Mouse (Mus musculus) kidney, adult 2 months (tissue): ENCODE results near the gene Zbtb20. TPM values are rescaled to one million over a fixed set of nuclear protein-coding genes. Genes with fewer than 3 reads are reported as not detected.

Experiments used
- DNase-seq: peaks from one replicate; pipeline ENCODE4 v3.0.0; 2021
- H3K27ac ChIP-seq: fragments of 200-500 bp; 2 replicates; pipeline ENCODE4 v1.5.1; 2012; ENCODE audit warnings: low read depth, low read length, control low read depth, inconsistent platforms; ENCODE audit not compliant: insufficient read depth
- H3K27me3 ChIP-seq: fragments of 200-500 bp; replicated peaks from 2 replicates; pipeline ENCODE4 v1.6.1; 2012; ENCODE audit warnings: mild to moderate bottlenecking, moderate library complexity, low read length, inconsistent platforms; ENCODE audit not compliant: control insufficient read depth, insufficient read depth
- H3K36me3 ChIP-seq: fragments of 200-500 bp; 2 replicates; pipeline ENCODE4 v1.6.1; 2012; ENCODE audit warnings: mild to moderate bottlenecking, moderate library complexity, low read length, inconsistent platforms; ENCODE audit not compliant: control insufficient read depth, insufficient read depth
- H3K4me1 ChIP-seq: fragments of 200-500 bp; 2 replicates; pipeline ENCODE4 v1.6.1; 2011; ENCODE audit warnings: low read length; ENCODE audit not compliant: control insufficient read depth, insufficient read depth
- H3K4me3 ChIP-seq: fragments of 200-500 bp; 2 replicates; pipeline ENCODE4 v1.5.1; 2011; ENCODE audit warnings: mild to moderate bottlenecking, low read depth, low read length, control low read depth; ENCODE audit not compliant: insufficient read depth
- CTCF ChIP-seq: fragments of 200-500 bp; conservative IDR thresholded peaks from 2 replicates; pipeline ENCODE4 v1.5.1; 2011; ENCODE audit warnings: low read depth, mild to moderate bottlenecking, control low read depth, low read length, moderate library complexity, mixed read lengths; ENCODE audit not compliant: insufficient read depth, insufficient read length
- POLR2A ChIP-seq: fragments of 200-500 bp; IDR thresholded peaks from one replicate; pipeline ENCODE4 v1.6.1; 2011; ENCODE audit warnings: low read depth, low read length, control low read depth
- WGBS: fragments of 180-500 bp; shearing (Covaris S2); methylation state at CpG from one replicate; pipeline ENCODE4 v1.1.7; 2018; 5-methylcytosine and 5-hydroxymethylcytosine counted together
- polyA plus RNA-seq: library from polyadenylated mRNA; depleted of rRNA; stranded (reverse); fragments of >200 nt; gene quantifications from 2 replicates; pipeline ENCODE4 v1.2.3, GENCODE M21; 2012

Gene Zbtb20
- polyA plus RNA-seq, 1 experiment: 25.1 TPM

- Histone ChIP-seq H3K27me3 (no peaks in the 10 kb centered on the region), H3K27ac (no peak overlapping the region), H3K4me1 (no peaks in the 10 kb centered on the region), H3K4me3 (no peak overlapping the region), H3K36me3 (no peaks in the 10 kb centered on the region)
- TF ChIP-seq POLR2A: no peak
- TF ChIP-seq CTCF: no peak
- no peak for DNase-seq
These were observed 220.4 kb downstream of the Zbtb20 start for GRCm38 (mm10) chr16:43096040-43096439.

- Histone ChIP-seq H3K4me1 (no peaks in the 10 kb centered on the region), H3K4me3 (no peak overlapping the region), H3K27ac (no peak overlapping the region), H3K36me3 (no peaks in the 10 kb centered on the region), H3K27me3 (no peaks in the 10 kb centered on the region)
- no peak for DNase-seq
- WGBS: 98% methylated on average over 4 of the region's 4 CpGs
- TF ChIP-seq CTCF (no peak), POLR2A (no peak)
These were observed 222.5 kb downstream of the Zbtb20 start for GRCm38 (mm10) chr16:43098153-43098552.

- no peak for DNase-seq
- Histone ChIP-seq H3K4me3 (no peak overlapping the region), H3K27ac (no peak overlapping the region), H3K4me1 (no peaks in the 10 kb centered on the region), H3K27me3 (no peaks in the 10 kb centered on the region), H3K36me3 (no peaks in the 10 kb centered on the region)
- TF ChIP-seq POLR2A (no peak), CTCF (no peak)
- WGBS: 83% methylated on average over 5 of the region's 5 CpGs
These were observed 223.0 kb downstream of the Zbtb20 start for GRCm38 (mm10) chr16:43098666-43099065.

GRCm38 (mm10) chr16:43111288-43111687 is 235.6 kb downstream of the Zbtb20 start:
- Histone ChIP-seq H3K4me1 (no peaks in the 10 kb centered on the region), H3K4me3 (no peak overlapping the region), H3K27ac (no peak overlapping the region), H3K27me3 (no peaks in the 10 kb centered on the region), H3K36me3 (no peaks in the 10 kb centered on the region)
- no peak for DNase-seq
- TF ChIP-seq POLR2A (no peak), CTCF (no peak)
- WGBS: 81% methylated on average over 1 of the region's 1 CpGs

GRCm38 (mm10) chr16:43113968-43114367 is 238.3 kb downstream of the Zbtb20 start:
- no peak for TF ChIP-seq CTCF
- no peak for TF ChIP-seq POLR2A
- no peaks in the 10 kb centered on the region for H3K27me3 ChIP-seq
- DNase-seq: no peak
- no peak overlapping the region for H3K4me3 ChIP-seq
- H3K36me3 ChIP-seq: no peaks in the 10 kb centered on the region
- no peak overlapping the region for H3K27ac ChIP-seq
- H3K4me1 ChIP-seq: no peaks in the 10 kb centered on the region
- WGBS: 77% methylated on average over 1 of the region's 1 CpGs

GRCm38 (mm10) chr16:43129966-43130365 is 254.3 kb downstream of the Zbtb20 start:
- H3K4me3 ChIP-seq: no peak overlapping the region
- WGBS: 86% methylated on average over 4 of the region's 4 CpGs
- TF ChIP-seq POLR2A (no peak), CTCF (no peak)

GRCm38 (mm10) chr16:43130583-43130982 is 254.9 kb downstream of the Zbtb20 start:
- no peak overlapping the region for H3K27ac ChIP-seq
- H3K4me3 ChIP-seq: no peak overlapping the region
- peaks cover 10% of the 10 kb centered on the region for H3K4me1 ChIP-seq
- TF ChIP-seq CTCF: no peak
- no peak for TF ChIP-seq POLR2A
- peak; percentile 51 for DNase-seq
- H3K36me3 ChIP-seq: no peaks in the 10 kb centered on the region
- 39% methylated on average over 6 of the region's 6 CpGs for WGBS
- no peaks in the 10 kb centered on the region for H3K27me3 ChIP-seq

More at GRCm38 (mm10) chr16:43129966-43130365, 254.3 kb downstream of the Zbtb20 start:
- peaks cover 10% of the 10 kb centered on the region for H3K4me1 ChIP-seq
- H3K36me3 ChIP-seq: no peaks in the 10 kb centered on the region
- no peak overlapping the region for H3K27ac ChIP-seq
- no peaks in the 10 kb centered on the region for H3K27me3 ChIP-seq
- DNase-seq: no peak

- no peaks in the 10 kb centered on the region for H3K27me3 ChIP-seq
- peaks cover 10% of the 10 kb centered on the region for H3K4me1 ChIP-seq
- no peak for TF ChIP-seq POLR2A
- H3K27ac ChIP-seq: no peak overlapping the region
- H3K4me3 ChIP-seq: no peak overlapping the region
- DNase-seq: no peak
- no peaks in the 10 kb centered on the region for H3K36me3 ChIP-seq
These were observed 255.4 kb downstream of the Zbtb20 start for GRCm38 (mm10) chr16:43131077-43131476.
